Mouse (Mus musculus) layer of hippocampus, postnatal 36 days (tissue): Measurements from ENCODE around the gene Lyl1. TPM values are rescaled to one million over a fixed set of nuclear protein-coding genes. Genes with fewer than 3 reads are reported as not detected.

Experiments used
- DNase-seq, 2 experiments: peaks; one replicate each; pipeline ENCODE4 v3.0.0; 2022
- total RNA-seq, 2 experiments: library from RNA; stranded (reverse); gene quantifications; 2 replicates each; pipeline ENCODE4 v1.2.3; 2021

Lyl1 gene
- total RNA-seq, 2 experiments from 2014 or later: 1.2 to 2.0 TPM

GRCm38 (mm10) chr8:84742171-84743053 is 41.2 kb downstream of the Lyl1 start:
- DNase-seq: no peak

- no peak for DNase-seq
Measured at GRCm38 (mm10) chr8:84743054-84743415, 41.8 kb downstream of the Lyl1 start.

- no peak for DNase-seq
Measured at GRCm38 (mm10) chr8:84743517-84744420, 42.5 kb downstream of the Lyl1 start.

- DNase-seq: no peak
Measured at GRCm38 (mm10) chr8:84745032-84745925, 44.0 kb downstream of the Lyl1 start.

GRCm38 (mm10) chr8:84749519-84749918 is 48.3 kb downstream of the Lyl1 start:
- no peak for DNase-seq

GRCm38 (mm10) chr8:84752734-84753582 is 51.7 kb downstream of the Lyl1 start:
- no peak for DNase-seq

Other genes starting within 250 kb of the Lyl1 start
- gene Ier2, start 38.6 kb upstream of the Lyl1 start, total RNA-seq: 1 to 10 TPM; 7.2 to 7.6 TPM
- 100 to 1,000 TPM in 1 of 2 experiments, 10 to 100 TPM in 1; 95.2 to 115 TPM for gene Trmt1, start 15.2 kb upstream of the Lyl1 start, total RNA-seq
- 10 to 100 TPM; 85.9 to 92.2 TPM for gene Nacc1, start 13.6 kb upstream of the Lyl1 start, total RNA-seq
- gene G430095P16Rik, start 21.6 kb downstream of the Lyl1 start, total RNA-seq: not detected
- 100 to 1,000 TPM; 387 to 434 TPM for gene Nfix, start 98.9 kb downstream of the Lyl1 start, total RNA-seq
- 10 to 100 TPM in 1 of 2 experiments, 1 to 10 TPM in 1; 9.4 to 10.5 TPM for gene Dand5, start 121.4 kb downstream of the Lyl1 start, total RNA-seq
- gene Gadd45gip1, start 130.1 kb downstream of the Lyl1 start, total RNA-seq: 10 to 100 TPM; 23.2 to 25.7 TPM
- 10 to 100 TPM; 67.9 to 68.5 TPM for gene Rad23a, start 139.2 kb downstream of the Lyl1 start, total RNA-seq
- gene Calr, start 145.5 kb downstream of the Lyl1 start, total RNA-seq: 100 to 1,000 TPM; 557 to 631 TPM
- gene Farsa, start 155.5 kb downstream of the Lyl1 start, total RNA-seq: 10 to 100 TPM; 51.2 to 52.7 TPM
- gene Syce2, start 170.7 kb downstream of the Lyl1 start, total RNA-seq: 10 to 100 TPM; 16.1 to 19.7 TPM
- 10 to 100 TPM; 39.5 to 46.3 TPM for gene Gcdh, start 192.5 kb downstream of the Lyl1 start, total RNA-seq
- gene Klf1, start 200.5 kb downstream of the Lyl1 start, total RNA-seq: under 1 TPM in 1 of 2 experiments, not detected in 1; 0.40 TPM
- gene Dnase2a, start 207.1 kb downstream of the Lyl1 start, total RNA-seq: 1 to 10 TPM; 3.2 to 3.9 TPM
- 10 to 100 TPM; 79.5 TPM for gene Mast1, start 235.9 kb downstream of the Lyl1 start, total RNA-seq
- 1 to 10 TPM in 1 of 2 experiments, under 1 TPM in 1; 0.77 to 1.0 TPM for gene Rtbdn, start 245.5 kb downstream of the Lyl1 start, total RNA-seq